Mouse (Mus musculus): ENCODE measurements around the gene Nudt4. TPM values are rescaled to one million over a fixed set of nuclear protein-coding genes. Genes with fewer than 3 reads are reported as not detected.

Nudt4 gene
- total and polyA plus RNA-seq, 2 experiments from 2014 or later: 74.5 to 81.3 TPM

- Histone ChIP-seq H3K9ac (replicated peaks; ENCODE audit: low read depth, low read length) (no peak overlapping the region), H3K27me3 (ENCODE audit: control insufficient read depth, insufficient read depth, low read length) (no peaks in the 10 kb centered on the region), H3K4me1 (ENCODE audit: control insufficient read depth, insufficient read depth) (peaks cover 7% of the 10 kb centered on the region), H3K27ac (ENCODE audit: low read depth) (no peak overlapping the region), H3K36me3 (replicated peaks; ENCODE audit: control insufficient read depth, insufficient read depth, low read length) (peaks cover 53% of the 10 kb centered on the region), H3K4me2 (ENCODE audit: low read depth, low read length) (no peak overlapping the region), H3K4me3 (ENCODE audit: low read depth, low read length) (no peak overlapping the region), H3K9me3 (replicated peaks; ENCODE audit: control insufficient read depth, low read length) (no peaks in the 10 kb centered on the region)
- WGBS: 82% methylated on average over 2 of the region's 2 CpGs
- no peak for ATAC-seq (ENCODE audit: insufficient read depth, low read depth)
- TF ChIP-seq CTCF (IDR thresholded peaks at IDR 0.05; ENCODE audit: low read depth): no peak
- no peak for TF ChIP-seq EP300 (IDR thresholded peaks at IDR 0.05; ENCODE audit: low read depth)
- no peak for DNase-seq (ENCODE audit: low spot score)
These were observed 19.3 kb downstream of the Nudt4 start for GRCm38 (mm10) chr10:95544651-95545050.

GRCm38 (mm10) chr10:95544004-95544403, 19.9 kb downstream of the Nudt4 start:
- H3K9me3 ChIP-seq (replicated peaks; ENCODE audit: control insufficient read depth, low read length): no peaks in the 10 kb centered on the region

GRCm38 (mm10) chr10:95543377-95543776, 20.6 kb downstream of the Nudt4 start:
- H3K27ac ChIP-seq (ENCODE audit: low read depth): no peak overlapping the region
- H3K4me3 ChIP-seq (ENCODE audit: low read depth, low read length): no peak overlapping the region

More at GRCm38 (mm10) chr10:95544004-95544403, 19.9 kb downstream of the Nudt4 start:
- TF ChIP-seq EP300 (IDR thresholded peaks at IDR 0.05; ENCODE audit: low read depth): no peak
- TF ChIP-seq CTCF (IDR thresholded peaks at IDR 0.05; ENCODE audit: low read depth): no peak
- Histone ChIP-seq H3K36me3 (replicated peaks; ENCODE audit: control insufficient read depth, insufficient read depth, low read length) (peaks cover 47% of the 10 kb centered on the region), H3K4me3 (ENCODE audit: low read depth, low read length) (no peak overlapping the region), H3K27ac (ENCODE audit: low read depth) (no peak overlapping the region; the same call in 1 of the 2 replicates), H3K27me3 (ENCODE audit: control insufficient read depth, insufficient read depth, low read length) (no peaks in the 10 kb centered on the region), H3K4me2 (ENCODE audit: low read depth, low read length) (no peak overlapping the region), H3K4me1 (ENCODE audit: control insufficient read depth, insufficient read depth) (peaks cover 14% of the 10 kb centered on the region), H3K9ac (replicated peaks; ENCODE audit: low read depth, low read length) (no peak overlapping the region)
- ATAC-seq (ENCODE audit: insufficient read depth, low read depth) (no peak), DNase-seq (ENCODE audit: low spot score) (no peak)

GRCm38 (mm10) chr10:95542916-95543315, 21.0 kb downstream of the Nudt4 start:
- H3K9ac ChIP-seq (replicated peaks; ENCODE audit: low read depth, low read length): no peak overlapping the region
- H3K27ac ChIP-seq (ENCODE audit: low read depth): no peak overlapping the region
- no peak overlapping the region for H3K4me2 ChIP-seq (ENCODE audit: low read depth, low read length)
- no peak overlapping the region for H3K4me3 ChIP-seq (ENCODE audit: low read depth, low read length)
- peaks cover 21% of the 10 kb centered on the region for H3K4me1 ChIP-seq (ENCODE audit: control insufficient read depth, insufficient read depth)
- H3K27me3 ChIP-seq (ENCODE audit: control insufficient read depth, insufficient read depth, low read length): no peaks in the 10 kb centered on the region
- H3K36me3 ChIP-seq (replicated peaks; ENCODE audit: control insufficient read depth, insufficient read depth, low read length): peaks cover 37% of the 10 kb centered on the region
- DNase-seq (ENCODE audit: low spot score): no peak
- no peak for ATAC-seq (ENCODE audit: insufficient read depth, low read depth)
- no peak for TF ChIP-seq CTCF (IDR thresholded peaks at IDR 0.05; ENCODE audit: low read depth)
- no peak for TF ChIP-seq EP300 (IDR thresholded peaks at IDR 0.05; ENCODE audit: low read depth)
- no peaks in the 10 kb centered on the region for H3K9me3 ChIP-seq (replicated peaks; ENCODE audit: control insufficient read depth, low read length)
- 88% methylated on average over 4 of the region's 4 CpGs for WGBS

More at GRCm38 (mm10) chr10:95543377-95543776, 20.6 kb downstream of the Nudt4 start:
- Histone ChIP-seq H3K9me3 (replicated peaks; ENCODE audit: control insufficient read depth, low read length) (no peaks in the 10 kb centered on the region), H3K4me2 (ENCODE audit: low read depth, low read length) (no peak overlapping the region), H3K27me3 (ENCODE audit: control insufficient read depth, insufficient read depth, low read length) (no peaks in the 10 kb centered on the region), H3K4me1 (ENCODE audit: control insufficient read depth, insufficient read depth) (peaks cover 17% of the 10 kb centered on the region), H3K36me3 (replicated peaks; ENCODE audit: control insufficient read depth, insufficient read depth, low read length) (peaks cover 42% of the 10 kb centered on the region), H3K9ac (replicated peaks; ENCODE audit: low read depth, low read length) (no peak overlapping the region)
- 73% methylated on average over 2 of the region's 2 CpGs for WGBS
- no peak for DNase-seq (ENCODE audit: low spot score)
- ATAC-seq (ENCODE audit: insufficient read depth, low read depth): no peak
- no peak for TF ChIP-seq CTCF (IDR thresholded peaks at IDR 0.05; ENCODE audit: low read depth)
- TF ChIP-seq EP300 (IDR thresholded peaks at IDR 0.05; ENCODE audit: low read depth): no peak

GRCm38 (mm10) chr10:95539841-95540240, 24.1 kb downstream of the Nudt4 start:
- Histone ChIP-seq H3K4me3 (ENCODE audit: low read depth, low read length) (no peak overlapping the region), H3K4me2 (ENCODE audit: low read depth, low read length) (peak overlapping the region; percentile 36; the same call in 1 of the 2 replicates), H3K27ac (ENCODE audit: low read depth) (peak overlapping the region; percentile 55), H3K36me3 (replicated peaks; ENCODE audit: control insufficient read depth, insufficient read depth, low read length) (peaks cover 11% of the 10 kb centered on the region), H3K9me3 (replicated peaks; ENCODE audit: control insufficient read depth, low read length) (no peaks in the 10 kb centered on the region), H3K9ac (replicated peaks; ENCODE audit: low read depth, low read length) (no peak overlapping the region), H3K4me1 (ENCODE audit: control insufficient read depth, insufficient read depth) (peaks cover 25% of the 10 kb centered on the region), H3K27me3 (ENCODE audit: control insufficient read depth, insufficient read depth, low read length) (no peaks in the 10 kb centered on the region)
- ATAC-seq (ENCODE audit: insufficient read depth, low read depth) (no peak), DNase-seq (ENCODE audit: low spot score) (no peak)
- no peak for TF ChIP-seq EP300 (IDR thresholded peaks at IDR 0.05; ENCODE audit: low read depth)
- TF ChIP-seq CTCF (IDR thresholded peaks at IDR 0.05; ENCODE audit: low read depth): no peak
- WGBS: 72% methylated on average over 3 of the region's 3 CpGs

GRCm38 (mm10) chr10:95539260-95539659, 24.7 kb downstream of the Nudt4 start:
- H3K27ac ChIP-seq (ENCODE audit: low read depth): peak overlapping the region; percentile 55
- peak overlapping the region; percentile 36 for H3K4me2 ChIP-seq (ENCODE audit: low read depth, low read length)
- H3K4me1 ChIP-seq (ENCODE audit: control insufficient read depth, insufficient read depth): peaks cover 25% of the 10 kb centered on the region
- 26% methylated on average over 3 of the region's 3 CpGs for WGBS
- ATAC-seq (ENCODE audit: insufficient read depth, low read depth) (peak; percentile 53; the same call in 1 of the 2 replicates), DNase-seq (ENCODE audit: low spot score) (peak; percentile 39)
- peaks cover 6% of the 10 kb centered on the region for H3K36me3 ChIP-seq (replicated peaks; ENCODE audit: control insufficient read depth, insufficient read depth, low read length)
- no peak for TF ChIP-seq EP300 (IDR thresholded peaks at IDR 0.05; ENCODE audit: low read depth)
- no peak for TF ChIP-seq CTCF (IDR thresholded peaks at IDR 0.05; ENCODE audit: low read depth)
- no peak overlapping the region for H3K9ac ChIP-seq (replicated peaks; ENCODE audit: low read depth, low read length)
- no peaks in the 10 kb centered on the region for H3K9me3 ChIP-seq (replicated peaks; ENCODE audit: control insufficient read depth, low read length)
- H3K4me3 ChIP-seq (ENCODE audit: low read depth, low read length): no peak overlapping the region
- no peaks in the 10 kb centered on the region for H3K27me3 ChIP-seq (ENCODE audit: control insufficient read depth, insufficient read depth, low read length)

Measured in heart, postnatal 0 days (tissue).